Mouse (Mus musculus) urinary bladder, postnatal 36 days (tissue): ENCODE data around the gene Fam19a3.
A peak's percentile ranks its signal among the peaks of the same experiment; 100 is the strongest.

Experiments
- DNase-seq, 2 experiments: peaks; one replicate each; pipeline ENCODE4 v3.0.0; 2022; ENCODE audit warnings: low spot score in 2 of 2, mixed read lengths in 1 of 2

The Fam19a3 gene

GRCm38 (mm10) chr3:104792360-104793270 lies 11.0 kb upstream of the Fam19a3 start:
- no peak for DNase-seq

- DNase-seq, result no peak
These were observed 10.0 kb upstream of the Fam19a3 start for GRCm38 (mm10) chr3:104791671-104792070.

- no peak for DNase-seq
These were observed 9.4 kb upstream of the Fam19a3 start for GRCm38 (mm10) chr3:104791017-104791416.

GRCm38 (mm10) chr3:104790401-104790937 lies 8.8 kb upstream of the Fam19a3 start:
- DNase-seq, result no peak

- DNase-seq, result peak in 1 of 2 experiments; percentile 50
These were observed 8.2 kb upstream of the Fam19a3 start for GRCm38 (mm10) chr3:104789822-104790221.

GRCm38 (mm10) chr3:104789312-104789605 lies 7.6 kb upstream of the Fam19a3 start:
- no peak for DNase-seq

- peak; percentile 71 to 84 for DNase-seq
These were observed 7.1 kb upstream of the Fam19a3 start for GRCm38 (mm10) chr3:104788561-104789311.

- DNase-seq, result no peak
These were observed 6.4 kb upstream of the Fam19a3 start, which contains the start of gene Rhoc for GRCm38 (mm10) chr3:104788075-104788474. Gene Rhoc, plus strand, starts transcription at chr3:104788375.

GRCm38 (mm10) chr3:104785284-104785683 lies 3.6 kb upstream of the Fam19a3 start:
- DNase-seq, result no peak

GRCm38 (mm10) chr3:104783971-104784500 lies 2.4 kb upstream of the Fam19a3 start:
- DNase-seq, result no peak

GRCm38 (mm10) chr3:104782061-104782681 lies 531 bp upstream of the Fam19a3 start:
- DNase-seq, result no peak

- peak; percentile 54 to 74 for DNase-seq
These were observed 849 bp downstream of the Fam19a3 start, which contains the start of gene Ppm1j for GRCm38 (mm10) chr3:104780561-104781420. Gene Ppm1j, plus strand, starts transcription at chr3:104781056.

- no peak for DNase-seq
These were observed 1.7 kb downstream of the Fam19a3 start for GRCm38 (mm10) chr3:104779949-104780348.

GRCm38 (mm10) chr3:104777342-104777741 lies 4.3 kb downstream of the Fam19a3 start:
- no peak for DNase-seq

GRCm38 (mm10) chr3:104773301-104773700 lies 8.3 kb downstream of the Fam19a3 start:
- no peak for DNase-seq

- no peak for DNase-seq
These were observed 10.2 kb downstream of the Fam19a3 start for GRCm38 (mm10) chr3:104771460-104771859.

GRCm38 (mm10) chr3:104770918-104771317 lies 10.7 kb downstream of the Fam19a3 start:
- no peak for DNase-seq

- DNase-seq, result no peak
These were observed 11.6 kb downstream of the Fam19a3 start for GRCm38 (mm10) chr3:104770035-104770434.

- DNase-seq, result no peak
These were observed 12.5 kb downstream of the Fam19a3 start for GRCm38 (mm10) chr3:104769135-104769534.

GRCm38 (mm10) chr3:104767716-104768115 lies 13.9 kb downstream of the Fam19a3 start:
- no peak for DNase-seq

- no peak for DNase-seq
These were observed 14.5 kb downstream of the Fam19a3 start for GRCm38 (mm10) chr3:104767141-104767540.
